Mouse (Mus musculus): ENCODE measurements at regions not wholly inside any gene's neighbourhood (a gene's known extent, or its start where the extent isn't known, plus 50 kb on each side); places are given as distances from the start of the nearest gene placed in this dataset.
"Not testable (repeated sequence)": the region's sequence is repeated elsewhere in the genome, so short reads cannot be mapped to it uniquely, and the experiment has no call there.

DNA sequence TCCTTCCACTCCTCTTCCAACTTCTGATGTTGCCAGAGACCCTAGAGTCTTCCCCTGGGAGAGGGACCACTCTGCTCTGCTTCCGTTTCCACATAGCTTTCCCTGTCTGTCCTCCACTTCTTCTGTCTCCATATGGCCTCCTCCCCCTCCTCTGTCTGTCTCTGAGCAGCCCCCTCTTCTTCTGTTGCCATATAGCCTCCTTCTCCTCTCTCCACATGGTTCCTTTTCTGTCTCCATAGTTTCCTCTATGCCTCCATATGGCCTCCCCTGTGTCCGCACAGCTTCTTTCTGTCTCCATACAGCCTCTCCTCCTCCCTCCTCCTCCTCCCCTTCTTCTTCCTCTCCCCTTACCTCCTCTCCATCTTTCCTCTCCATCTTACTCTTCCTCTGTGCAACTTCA is 158.5 kb upstream of the Rapgef5 start:
- no peaks in the 10 kb centered on the region for H3K36me3 ChIP-seq (ENCODE audit: control insufficient read depth, insufficient read depth, low read length)
- H3K4me1 ChIP-seq (ENCODE audit: control insufficient read depth, insufficient read depth, low read length): no peaks in the 10 kb centered on the region
- H3K27ac ChIP-seq (ENCODE audit: control insufficient read depth, insufficient read depth, low read depth, low read length): no peak overlapping the region
- H3K27me3 ChIP-seq (ENCODE audit: control insufficient read depth, insufficient read depth, low read length): no peaks in the 10 kb centered on the region
- TF ChIP-seq CTCF (IDR thresholded peaks at IDR 0.05; ENCODE audit: control insufficient read depth, insufficient read depth, insufficient replicate concordance, low read depth, low read length) (no peak), POLR2A (IDR thresholded peaks at IDR 0.05; ENCODE audit: control insufficient read depth, low read depth, low read length) (no peak)
- no peak overlapping the region for H3K4me3 ChIP-seq (ENCODE audit: control insufficient read depth, low read depth, low read length)

DNA sequence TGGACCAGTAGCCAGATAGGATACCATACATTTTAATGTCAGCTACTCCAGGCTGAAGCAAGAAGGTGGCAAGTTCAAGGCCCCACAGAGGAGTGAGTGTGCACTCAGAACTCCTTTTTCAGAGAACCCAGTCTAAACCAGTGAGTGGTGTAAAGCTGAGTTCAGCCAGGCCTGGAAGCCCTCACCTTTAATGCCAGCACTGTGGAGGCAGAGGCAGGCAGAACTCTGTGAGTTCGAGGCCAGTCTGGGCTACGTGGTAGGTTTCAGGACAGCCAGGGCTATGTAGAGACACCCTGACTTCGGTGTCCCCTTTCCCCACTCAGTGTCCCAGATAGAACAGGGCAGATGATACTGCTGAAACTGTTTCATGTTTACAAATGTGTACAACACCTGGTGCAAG is 157.4 kb upstream of the Rapgef5 start:
- no peak for TF ChIP-seq POLR2A (IDR thresholded peaks at IDR 0.05; ENCODE audit: control insufficient read depth, low read depth, low read length)
- TF ChIP-seq CTCF (IDR thresholded peaks at IDR 0.05; ENCODE audit: control insufficient read depth, insufficient read depth, insufficient replicate concordance, low read depth, low read length): no peak
- Histone ChIP-seq H3K27me3 (ENCODE audit: control insufficient read depth, insufficient read depth, low read length) (no peaks in the 10 kb centered on the region), H3K4me3 (ENCODE audit: control insufficient read depth, low read depth, low read length) (no peak overlapping the region), H3K36me3 (ENCODE audit: control insufficient read depth, insufficient read depth, low read length) (no peaks in the 10 kb centered on the region), H3K4me1 (ENCODE audit: control insufficient read depth, insufficient read depth, low read length) (no peaks in the 10 kb centered on the region), H3K27ac (ENCODE audit: control insufficient read depth, insufficient read depth, low read depth, low read length) (no peak overlapping the region)

- TF ChIP-seq POLR2A (IDR thresholded peaks at IDR 0.05; ENCODE audit: control insufficient read depth, low read depth, low read length) (no peak), CTCF (IDR thresholded peaks at IDR 0.05; ENCODE audit: control insufficient read depth, insufficient read depth, insufficient replicate concordance, low read depth, low read length) (no peak)
- Histone ChIP-seq H3K36me3 (ENCODE audit: control insufficient read depth, insufficient read depth, low read length) (no peaks in the 10 kb centered on the region), H3K27ac (ENCODE audit: control insufficient read depth, insufficient read depth, low read depth, low read length) (no peak overlapping the region), H3K4me3 (ENCODE audit: control insufficient read depth, low read depth, low read length) (no peak overlapping the region), H3K4me1 (ENCODE audit: control insufficient read depth, insufficient read depth, low read length) (no peaks in the 10 kb centered on the region), H3K27me3 (ENCODE audit: control insufficient read depth, insufficient read depth, low read length) (no peaks in the 10 kb centered on the region)
Measured at GRCm38 (mm10) chr12:117360215-117360614, 156.1 kb upstream of the Rapgef5 start.

DNA sequence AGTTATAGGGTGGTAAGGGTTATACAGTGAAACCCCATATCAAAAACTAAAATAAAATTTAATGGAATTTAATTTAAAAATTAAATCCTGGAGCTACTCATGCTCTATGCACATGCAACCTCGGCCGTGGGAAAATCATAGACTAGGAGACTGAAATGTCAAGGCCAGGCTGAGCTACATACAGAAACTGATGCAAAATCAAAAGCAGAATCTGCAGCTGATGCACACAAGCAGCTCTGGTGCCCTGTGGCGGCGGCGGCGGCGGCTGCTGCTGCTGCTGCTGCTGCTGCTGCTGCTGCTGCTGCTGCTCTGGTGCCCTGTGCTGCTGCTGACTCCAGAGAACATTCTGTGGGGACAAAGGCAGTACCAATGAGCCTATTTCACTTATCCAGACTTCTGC is 154.5 kb upstream of the Rapgef5 start:
- Histone ChIP-seq H3K27ac (ENCODE audit: control insufficient read depth, insufficient read depth, low read depth, low read length) (no peak overlapping the region), H3K36me3 (ENCODE audit: control insufficient read depth, insufficient read depth, low read length) (no peaks in the 10 kb centered on the region), H3K27me3 (ENCODE audit: control insufficient read depth, insufficient read depth, low read length) (no peaks in the 10 kb centered on the region), H3K4me3 (ENCODE audit: control insufficient read depth, low read depth, low read length) (no peak overlapping the region), H3K4me1 (ENCODE audit: control insufficient read depth, insufficient read depth, low read length) (no peaks in the 10 kb centered on the region)
- TF ChIP-seq CTCF (IDR thresholded peaks at IDR 0.05; ENCODE audit: control insufficient read depth, insufficient read depth, insufficient replicate concordance, low read depth, low read length) (no peak), POLR2A (IDR thresholded peaks at IDR 0.05; ENCODE audit: control insufficient read depth, low read depth, low read length) (no peak)

GRCm38 (mm10) chr12:117363457-117363856 is 152.8 kb upstream of the Rapgef5 start:
- not testable (repeated sequence) for H3K36me3 ChIP-seq (ENCODE audit: control insufficient read depth, insufficient read depth, low read length); H3K27ac ChIP-seq (ENCODE audit: control insufficient read depth, insufficient read depth, low read depth, low read length); H3K4me1 ChIP-seq (ENCODE audit: control insufficient read depth, insufficient read depth, low read length); H3K4me3 ChIP-seq (ENCODE audit: control insufficient read depth, low read depth, low read length); H3K27me3 ChIP-seq (ENCODE audit: control insufficient read depth, insufficient read depth, low read length)

DNA sequence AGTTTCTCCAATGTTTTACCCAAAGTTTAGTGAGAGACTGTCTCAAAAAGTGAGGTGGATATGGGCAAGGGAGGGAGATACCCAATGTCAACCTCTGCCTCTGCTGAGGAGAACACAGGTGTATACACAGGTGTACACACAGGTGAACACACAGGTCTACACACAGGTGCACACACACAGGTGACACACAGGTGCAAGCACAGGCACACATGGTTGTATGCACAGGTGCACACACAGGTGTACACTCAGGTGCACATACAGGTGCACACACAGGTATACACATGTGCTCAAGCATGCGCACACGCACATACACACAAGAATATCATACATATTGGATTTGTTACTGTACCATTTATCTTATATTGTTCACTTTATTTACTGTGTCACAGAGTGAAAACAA is 151.1 kb upstream of the Rapgef5 start:
- Histone ChIP-seq H3K27me3 (ENCODE audit: control insufficient read depth, insufficient read depth, low read length) (no peaks in the 10 kb centered on the region), H3K36me3 (ENCODE audit: control insufficient read depth, insufficient read depth, low read length) (no peaks in the 10 kb centered on the region)
- TF ChIP-seq CTCF (IDR thresholded peaks at IDR 0.05; ENCODE audit: control insufficient read depth, insufficient read depth, insufficient replicate concordance, low read depth, low read length) (no peak), POLR2A (IDR thresholded peaks at IDR 0.05; ENCODE audit: control insufficient read depth, low read depth, low read length) (no peak)

DNA sequence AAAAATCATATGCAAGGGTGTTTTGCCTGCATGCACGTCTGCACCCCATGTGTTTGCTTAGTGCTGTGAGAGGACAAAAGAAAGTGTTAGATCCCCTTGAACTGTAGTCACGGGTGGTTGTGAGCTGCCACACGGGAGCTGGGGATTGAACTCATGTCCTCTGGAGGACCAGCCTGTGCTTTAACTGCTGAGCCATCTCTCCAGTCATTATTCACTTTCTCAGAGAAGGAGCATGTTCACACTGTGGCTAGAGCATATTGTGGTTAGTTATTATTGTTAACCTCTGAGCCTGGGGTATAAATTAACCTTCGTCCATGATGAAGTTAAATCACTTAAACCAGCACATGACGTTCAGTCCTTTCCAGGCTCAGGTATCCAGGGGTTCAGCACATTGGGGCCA is 150.4 kb upstream of the Rapgef5 start:
- TF ChIP-seq POLR2A (IDR thresholded peaks at IDR 0.05; ENCODE audit: control insufficient read depth, low read depth, low read length): no peak
- no peak for TF ChIP-seq CTCF (IDR thresholded peaks at IDR 0.05; ENCODE audit: control insufficient read depth, insufficient read depth, insufficient replicate concordance, low read depth, low read length)
- no peaks in the 10 kb centered on the region for H3K4me1 ChIP-seq (ENCODE audit: control insufficient read depth, insufficient read depth, low read length)

More for the DNA sequence above, 151.1 kb upstream of the Rapgef5 start:
- no peak overlapping the region for H3K27ac ChIP-seq (ENCODE audit: control insufficient read depth, insufficient read depth, low read depth, low read length)
- no peaks in the 10 kb centered on the region for H3K4me1 ChIP-seq (ENCODE audit: control insufficient read depth, insufficient read depth, low read length)
- no peak overlapping the region for H3K4me3 ChIP-seq (ENCODE audit: control insufficient read depth, low read depth, low read length)

GRCm38 (mm10) chr12:117378297-117378887 is 137.9 kb upstream of the Rapgef5 start:
- no peaks in the 10 kb centered on the region for H3K36me3 ChIP-seq (ENCODE audit: control insufficient read depth, insufficient read depth, low read length)
- peak overlapping the region; percentile 17 for H3K4me3 ChIP-seq (ENCODE audit: control insufficient read depth, low read depth, low read length)
- no peaks in the 10 kb centered on the region for H3K27me3 ChIP-seq (ENCODE audit: control insufficient read depth, insufficient read depth, low read length)
- peaks cover 6% of the 10 kb centered on the region for H3K4me1 ChIP-seq (ENCODE audit: control insufficient read depth, insufficient read depth, low read length)
- TF ChIP-seq POLR2A (IDR thresholded peaks at IDR 0.05; ENCODE audit: control insufficient read depth, low read depth, low read length) (no peak), CTCF (IDR thresholded peaks at IDR 0.05; ENCODE audit: control insufficient read depth, insufficient read depth, insufficient replicate concordance, low read depth, low read length) (no peak)
- no peak overlapping the region for H3K27ac ChIP-seq (ENCODE audit: control insufficient read depth, insufficient read depth, low read depth, low read length)

More for the DNA sequence above, 150.4 kb upstream of the Rapgef5 start:
- Histone ChIP-seq H3K27me3 (ENCODE audit: control insufficient read depth, insufficient read depth, low read length) (no peaks in the 10 kb centered on the region), H3K36me3 (ENCODE audit: control insufficient read depth, insufficient read depth, low read length) (no peaks in the 10 kb centered on the region), H3K27ac (ENCODE audit: control insufficient read depth, insufficient read depth, low read depth, low read length) (no peak overlapping the region), H3K4me3 (ENCODE audit: control insufficient read depth, low read depth, low read length) (no peak overlapping the region)
